Mouse (Mus musculus) heart, postnatal 0 days (tissue): ENCODE data around the gene Rhebl1. TPM values are rescaled to one million over a fixed set of nuclear protein-coding genes. Genes with fewer than 3 reads are reported as not detected.
A peak's percentile ranks its signal among the peaks of the same experiment; 100 is the strongest.

Source experiments
- ATAC-seq: fragments of 200-750 bp; cut with Nextera tagmentation; 2 replicates; pipeline ENCODE4 v1.8.0; 2017; ENCODE audit warnings: low read depth, moderate number of reproducible peaks, moderate library complexity; ENCODE audit not compliant: insufficient read depth
- DNase-seq: peaks from one replicate; pipeline ENCODE4 v3.0.0-alpha.2; 2016; ENCODE audit warnings: low spot score
- H3K27ac ChIP-seq: fragments of 300-500 bp; sonication (generic); 2 replicates; pipeline ENCODE4 v1.5.1; 2014; ENCODE audit warnings: low read depth, mild to moderate bottlenecking
- H3K27me3 ChIP-seq: fragments of 300-500 bp; sonication (generic); 2 replicates; pipeline ENCODE4 v1.6.1; 2014; ENCODE audit warnings: low read length, mixed read lengths; ENCODE audit not compliant: control insufficient read depth, insufficient read depth
- H3K36me3 ChIP-seq: fragments of 300-500 bp; sonication (generic); replicated peaks from 2 replicates; pipeline ENCODE4 v1.6.1; 2014; ENCODE audit warnings: low read length, mixed read lengths; ENCODE audit not compliant: control insufficient read depth, insufficient read depth
- H3K4me1 ChIP-seq: fragments of 300-500 bp; sonication (generic); 2 replicates; pipeline ENCODE4 v1.6.1; 2014; ENCODE audit warnings: antibody characterized with exemption; ENCODE audit not compliant: control insufficient read depth, insufficient read depth
- H3K4me2 ChIP-seq: fragments of 300-500 bp; sonication (generic); 2 replicates; pipeline ENCODE4 v1.6.1; 2014; ENCODE audit warnings: low read depth, mild to moderate bottlenecking, low read length, moderate library complexity
- H3K4me3 ChIP-seq: fragments of 300-500 bp; sonication (generic); 2 replicates; pipeline ENCODE4 v1.5.1; 2014; ENCODE audit warnings: low read depth, low read length
- H3K9ac ChIP-seq: fragments of 300-500 bp; sonication (generic); replicated peaks from 2 replicates; pipeline ENCODE4 v1.6.1; 2014; ENCODE audit warnings: low read depth, low read length, mixed read lengths
- H3K9me3 ChIP-seq: fragments of 300-500 bp; sonication (generic); replicated peaks from 2 replicates; pipeline ENCODE4 v1.6.1; 2016; ENCODE audit warnings: low read length; ENCODE audit not compliant: control insufficient read depth
- CTCF ChIP-seq: IDR thresholded peaks from 2 replicates; pipeline ENCODE4 v1.5.1; 2016; ENCODE audit warnings: antibody characterized with exemption, control low read depth, low read depth
- EP300 ChIP-seq: IDR thresholded peaks from 2 replicates; pipeline ENCODE4 v1.6.1; 2016; ENCODE audit warnings: antibody characterized with exemption, low read depth
- WGBS: fragments of 180-500 bp; shearing (Covaris S2); extraction: QIAGEN DNeasy Blood & Tissue Kit; methylation state at CpG from one replicate; pipeline ENCODE4 v1.1.7; 2014; 5-methylcytosine and 5-hydroxymethylcytosine counted together
- polyA plus RNA-seq: library from polyadenylated mRNA; unstranded; fragments of >200 nt; fragmentation: Nextera tagmentation; extraction: Ambion mirVana; gene quantifications from 2 replicates; pipeline ENCODE4 v1.2.1, GENCODE M21; 2015
- total RNA-seq: library from RNA; depleted of rRNA; stranded (reverse); fragments of >200 nt; gene quantifications from 2 replicates; pipeline ENCODE4 v1.2.3, GENCODE M21; 2014; ENCODE audit warnings: low replicate concordance

The Rhebl1 gene
- total and polyA plus RNA-seq, 2 experiments from 2014 or later, result 4.1 to 12.6 TPM

GRCm38 (mm10) chr15:98868346-98869063 lies 25.8 kb downstream of the Rhebl1 start:
- TF ChIP-seq CTCF, result no peak
- no peak for TF ChIP-seq EP300
- Histone ChIP-seq H3K4me3 (peak overlapping the region; percentile 99), H3K36me3 (peaks cover 31% of the 10 kb centered on the region), H3K4me2 (peak overlapping the region; percentile 98), H3K27ac (peak overlapping the region; percentile 99), H3K9me3 (no peaks in the 10 kb centered on the region), H3K9ac (peak overlapping the region; percentile 100), H3K27me3 (no peaks in the 10 kb centered on the region), H3K4me1 (peaks cover 34% of the 10 kb centered on the region)
- DNase-seq (peak; percentile 39), ATAC-seq (0 out of 2 replicates have a peak, but pooled peaks have one; percentile 9)
- 21% methylated on average over 11 of the region's 11 CpGs for WGBS

GRCm38 (mm10) chr15:98867321-98867720 lies 27.0 kb downstream of the Rhebl1 start:
- TF ChIP-seq EP300 (no peak), CTCF (no peak)
- WGBS, result 42% methylated on average over 6 of the region's 6 CpGs
- Histone ChIP-seq H3K9me3 (no peaks in the 10 kb centered on the region), H3K4me3 (0 out of 2 replicates have a peak overlapping the region, but pooled peaks have one; percentile 99), H3K27ac (peak overlapping the region; percentile 99; the same call in 1 of the 2 replicates), H3K36me3 (peaks cover 43% of the 10 kb centered on the region), H3K9ac (no peak overlapping the region), H3K4me2 (peak overlapping the region; percentile 98), H3K4me1 (peaks cover 26% of the 10 kb centered on the region), H3K27me3 (no peaks in the 10 kb centered on the region)
- ATAC-seq (no peak), DNase-seq (peak; percentile 84)

GRCm38 (mm10) chr15:98866501-98866900 lies 27.8 kb downstream of the Rhebl1 start:
- TF ChIP-seq EP300 (no peak), CTCF (no peak)
- Histone ChIP-seq H3K36me3 (peaks cover 51% of the 10 kb centered on the region), H3K9ac (no peak overlapping the region), H3K4me1 (peaks cover 26% of the 10 kb centered on the region), H3K9me3 (no peaks in the 10 kb centered on the region), H3K4me2 (no peak overlapping the region), H3K27ac (no peak overlapping the region), H3K4me3 (no peak overlapping the region), H3K27me3 (no peaks in the 10 kb centered on the region)
- no peak for ATAC-seq
- 71% methylated on average over 5 of the region's 5 CpGs for WGBS
- no peak for DNase-seq

GRCm38 (mm10) chr15:98865771-98866170 lies 28.6 kb downstream of the Rhebl1 start:
- ATAC-seq (no peak), DNase-seq (no peak)
- TF ChIP-seq CTCF (no peak), EP300 (no peak)
- WGBS, result 95% methylated on average over 8 of the region's 8 CpGs
- peaks cover 58% of the 10 kb centered on the region for H3K36me3 ChIP-seq
- no peak overlapping the region for H3K4me3 ChIP-seq
- H3K4me1 ChIP-seq, result peaks cover 26% of the 10 kb centered on the region
- H3K27ac ChIP-seq, result no peak overlapping the region
- no peaks in the 10 kb centered on the region for H3K27me3 ChIP-seq
- no peaks in the 10 kb centered on the region for H3K9me3 ChIP-seq
- H3K4me2 ChIP-seq, result no peak overlapping the region
- H3K9ac ChIP-seq, result no peak overlapping the region

GRCm38 (mm10) chr15:98864951-98865350 lies 29.4 kb downstream of the Rhebl1 start:
- Histone ChIP-seq H3K27me3 (no peaks in the 10 kb centered on the region), H3K9me3 (no peaks in the 10 kb centered on the region), H3K4me3 (no peak overlapping the region), H3K27ac (no peak overlapping the region), H3K9ac (no peak overlapping the region), H3K36me3 (peaks cover 67% of the 10 kb centered on the region), H3K4me2 (no peak overlapping the region), H3K4me1 (peaks cover 26% of the 10 kb centered on the region)
- no peak for TF ChIP-seq EP300
- DNase-seq (no peak), ATAC-seq (no peak)
- WGBS, result 92% methylated on average over 6 of the region's 6 CpGs
